Mouse (Mus musculus) myocyte (in vitro differentiated cells): ENCODE results near the gene Ddr2. TPM values are rescaled to one million over a fixed set of nuclear protein-coding genes. Genes with fewer than 3 reads are reported as not detected.

Source experiments
- H3K27me3 ChIP-seq: one replicate; pipeline ENCODE4 v1.6.1; 2011; ENCODE audit not compliant: control insufficient read depth, insufficient read depth, insufficient read length
- H3K36me3 ChIP-seq: one replicate; pipeline ENCODE4 v1.6.1; 2011; ENCODE audit not compliant: control insufficient read depth, insufficient read depth
- H3K4me2 ChIP-seq: one replicate; pipeline ENCODE4 v1.6.1; 2011; ENCODE audit warnings: low read depth, control low read depth
- H3K4me3 ChIP-seq: one replicate; pipeline ENCODE4 v1.5.1; 2011; ENCODE audit warnings: mild to moderate bottlenecking, control low read depth, moderate library complexity
- H3K79me2 ChIP-seq: one replicate; pipeline ENCODE4 v1.6.1; 2011; ENCODE audit not compliant: control insufficient read depth, insufficient read depth
- H3ac ChIP-seq: one replicate; pipeline ENCODE4 v1.6.1; 2011; ENCODE audit not compliant: control insufficient read depth, insufficient read length
- CEBPB ChIP-seq: IDR thresholded peaks from 2 replicates; pipeline ENCODE4 v1.6.1; 2011; ENCODE audit warnings: mild to moderate bottlenecking, moderate library complexity; ENCODE audit not compliant: poor library complexity, insufficient read depth, severe bottlenecking
- E2F4 ChIP-seq: IDR thresholded peaks from one replicate; pipeline ENCODE4 v1.6.1; 2011; ENCODE audit warnings: mild to moderate bottlenecking, control low read depth, moderate library complexity; ENCODE audit not compliant: insufficient read depth
- MAX ChIP-seq: IDR thresholded peaks from one replicate; pipeline ENCODE4 v1.6.1; 2011; ENCODE audit warnings: low read depth, mild to moderate bottlenecking, control low read depth
- MYOD1 ChIP-seq, 3 experiments: IDR thresholded peaks; one replicate each; pipeline ENCODE4 v1.6.1; 2011; ENCODE audit warnings: control low read depth in 2 of 3, low read depth in 2 of 3, mild to moderate bottlenecking in 2 of 3, moderate library complexity in 1 of 3; ENCODE audit not compliant: insufficient read length in 2 of 3, control insufficient read depth in 1 of 3
- MYOG ChIP-seq, 3 experiments: IDR thresholded peaks; one replicate each; pipeline ENCODE4 v1.6.1; 2011; ENCODE audit warnings: control low read depth in 2 of 3, low read depth in 2 of 3, mild to moderate bottlenecking in 2 of 3; ENCODE audit not compliant: insufficient read length in 2 of 3, control insufficient read depth in 1 of 3, insufficient read depth in 1 of 3
- POLR2A ChIP-seq: IDR thresholded peaks from one replicate; pipeline ENCODE4 v1.6.1; 2011; ENCODE audit warnings: low read depth, mild to moderate bottlenecking, control low read depth, moderate library complexity; ENCODE audit not compliant: insufficient read length
- POLR2AphosphoS2 ChIP-seq: IDR thresholded peaks from one replicate; pipeline ENCODE4 v1.6.1; 2011; ENCODE audit warnings: low read depth, control low read depth; ENCODE audit not compliant: insufficient read length
- REST ChIP-seq: IDR thresholded peaks from one replicate; pipeline ENCODE4 v1.6.1; 2011; ENCODE audit warnings: mild to moderate bottlenecking, control low read depth, moderate library complexity; ENCODE audit not compliant: insufficient read depth, insufficient read length
- SRF ChIP-seq: IDR thresholded peaks from one replicate; pipeline ENCODE4 v1.6.1; 2011; ENCODE audit warnings: low read depth; ENCODE audit not compliant: control insufficient read depth, insufficient read length
- TCF12 ChIP-seq: IDR thresholded peaks from one replicate; pipeline ENCODE4 v1.6.1; 2011; ENCODE audit warnings: mild to moderate bottlenecking, control low read depth; ENCODE audit not compliant: poor library complexity, insufficient read depth, severe bottlenecking
- TCF3 ChIP-seq: IDR thresholded peaks from one replicate; pipeline ENCODE4 v1.6.1; 2011; ENCODE audit warnings: low read depth, control low read depth; ENCODE audit not compliant: insufficient read length
- USF1 ChIP-seq: IDR thresholded peaks from one replicate; pipeline ENCODE4 v1.6.1; 2011; ENCODE audit warnings: low read depth, mild to moderate bottlenecking, control low read depth, moderate library complexity
- polyA plus RNA-seq: library from polyadenylated mRNA; unstranded; fragments of >200 nt; fragmentation: generic; extraction: Trizol; gene quantifications from one replicate; pipeline ENCODE4 v1.2.1, GENCODE M21; 2012; ENCODE audit warnings: missing spikeins

Gene Ddr2
- polyA plus RNA-seq, 1 experiment = 33.8 TPM

- Histone ChIP-seq H3K27me3 (no peaks in the 10 kb centered on the region), H3K4me2 (no peak overlapping the region), H3K4me3 (no peak overlapping the region)
Observed at GRCm38 (mm10) chr1:169971998-169972397, 138.6 kb downstream of the Ddr2 start.

GRCm38 (mm10) chr1:169970936-169971335 is 139.6 kb downstream of the Ddr2 start:
- Histone ChIP-seq H3ac (no peak overlapping the region), H3K79me2 (peaks cover 8% of the 10 kb centered on the region), H3K4me3 (no peak overlapping the region), H3K27me3 (no peaks in the 10 kb centered on the region), H3K36me3 (peaks cover 16% of the 10 kb centered on the region), H3K4me2 (no peak overlapping the region)
- TF ChIP-seq POLR2AphosphoS2 (no peak), MYOG (IDR thresholded peaks at IDR 0.05; ENCODE audit: control insufficient read depth in 1 of 3, insufficient read depth in 1 of 3, insufficient read length in 2 of 3, low read depth in 2 of 3) (no peak), USF1 (no peak), POLR2A (no peak), MYOD1 (IDR thresholded peaks at IDR 0.05; ENCODE audit: control insufficient read depth in 1 of 3, insufficient read length in 2 of 3, low read depth in 2 of 3) (no peak), MAX (no peak), SRF (no peak)

More at GRCm38 (mm10) chr1:169971998-169972397, 138.6 kb downstream of the Ddr2 start:
- H3K36me3 ChIP-seq = peaks cover 13% of the 10 kb centered on the region
- no peak overlapping the region for H3ac ChIP-seq
- H3K79me2 ChIP-seq = peaks cover 8% of the 10 kb centered on the region
- TF ChIP-seq SRF = no peak

GRCm38 (mm10) chr1:169969516-169969886 is 141.1 kb downstream of the Ddr2 start:
- Histone ChIP-seq H3K27me3 (no peaks in the 10 kb centered on the region), H3K79me2 (peaks cover 8% of the 10 kb centered on the region), H3K36me3 (peaks cover 18% of the 10 kb centered on the region), H3ac (no peak overlapping the region), H3K4me2 (peak overlapping the region; percentile 70), H3K4me3 (peak overlapping the region; percentile 67)
- TF ChIP-seq TCF12 (no peak), E2F4 (no peak), POLR2A (no peak), MYOG (IDR thresholded peaks at IDR 0.05; ENCODE audit: control insufficient read depth in 1 of 3, insufficient read depth in 1 of 3, insufficient read length in 2 of 3, low read depth in 2 of 3) (no peak), POLR2AphosphoS2 (no peak), USF1 (no peak), TCF3 (no peak)

- Histone ChIP-seq H3K79me2 (peaks cover 8% of the 10 kb centered on the region), H3ac (no peak within 1 kb of the TSS), H3K4me2 (peak within 1 kb of the TSS; percentile 97), H3K36me3 (peaks cover 19% of the 10 kb centered on the region), H3K4me3 (peak within 1 kb of the TSS; percentile 67), H3K27me3 (no peaks in the 10 kb centered on the region)
- TF ChIP-seq MYOG (IDR thresholded peaks at IDR 0.05; ENCODE audit: control insufficient read depth in 1 of 3, insufficient read depth in 1 of 3, insufficient read length in 2 of 3, low read depth in 2 of 3) (no peak), POLR2A (peak; percentile 53), POLR2AphosphoS2 (peak; percentile 81), MAX (no peak), REST (no peak), SRF (peak; percentile 67), CEBPB (0 out of 2 replicates have a peak, but pooled peaks have one; percentile 25), USF1 (peak; percentile 85)
Observed at GRCm38 (mm10) chr1:169968792-169969515, 141.6 kb downstream of the Ddr2 start, which contains the start of gene Hsd17b7. Gene Hsd17b7, minus strand, starts transcription at chr1:169969241.

GRCm38 (mm10) chr1:169953106-169953505 is 157.5 kb downstream of the Ddr2 start:
- no peaks in the 10 kb centered on the region for H3K79me2 ChIP-seq
- no peak overlapping the region for H3K4me2 ChIP-seq
- no peaks in the 10 kb centered on the region for H3K27me3 ChIP-seq
- H3K4me3 ChIP-seq = no peak overlapping the region
- TF ChIP-seq E2F4 (no peak), POLR2AphosphoS2 (no peak), SRF (no peak), MYOG (IDR thresholded peaks at IDR 0.05; ENCODE audit: control insufficient read depth in 1 of 3, insufficient read depth in 1 of 3, insufficient read length in 2 of 3, low read depth in 2 of 3) (no peak), POLR2A (no peak), TCF12 (no peak), CEBPB (no peak), MAX (no peak), MYOD1 (IDR thresholded peaks at IDR 0.05; ENCODE audit: control insufficient read depth in 1 of 3, insufficient read length in 2 of 3, low read depth in 2 of 3) (no peak), TCF3 (no peak), USF1 (no peak), REST (no peak)
- H3ac ChIP-seq = no peak overlapping the region
- H3K36me3 ChIP-seq = peaks cover 32% of the 10 kb centered on the region
